Comparison of ENCODE assay signal across 9 mouse cellular contexts in the genomic region with DNA sequence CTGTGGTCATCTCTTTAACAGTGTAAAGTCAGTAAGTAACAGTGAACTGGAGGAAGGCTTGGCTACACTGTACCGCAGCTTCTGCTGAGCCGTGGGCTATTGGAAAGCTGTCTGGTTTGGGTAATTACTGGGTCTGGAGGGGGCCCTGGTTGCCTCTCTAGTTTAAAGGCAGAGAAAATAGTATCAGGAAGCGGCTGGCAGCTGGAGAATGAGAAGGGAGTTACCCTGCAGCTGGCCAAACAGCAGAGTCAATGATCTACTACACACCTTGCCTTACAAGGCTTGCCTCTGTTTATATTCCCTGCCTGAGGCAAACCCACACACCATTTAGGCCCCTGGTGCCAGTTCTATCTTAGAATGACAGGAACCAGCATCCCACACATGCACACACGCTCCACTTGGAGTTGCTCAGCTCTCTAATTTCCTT.
DNase-seq lines count a peak whose midpoint lies in the region; ATAC-seq lines count a peak whose summit lies in the region.
"Had no signal": no experiment of that assay in that cellular context is flagged by ENCODE, and none has a peak within 500 bp of the region (broad histone marks: within the 10 kb centered on the region; RNA-seq: fewer than 3 reads in every experiment).

No protein-coding gene starts in this region.

- H3K27me3 ChIP-seq in stomach, embryonic 14.5 days (ENCODE audit: control insufficient read depth, insufficient read depth, low read length) = no peaks in the 10 kb centered on the region

- no peaks in the 10 kb centered on the region; the same call in 1 of the 2 replicates for H3K9me3 ChIP-seq in stomach, embryonic 14.5 days (ENCODE audit: control insufficient read depth, low read depth, low read length)

- peak; percentile 84 for ATAC-seq in stomach, embryonic 14.5 days (ENCODE audit: insufficient number of reproducible peaks, insufficient read depth, low FRiP score, low read depth)

- H3K9ac ChIP-seq in stomach, embryonic 14.5 days (replicated peaks; ENCODE audit: low read depth, low read length) = no peak overlapping the region

- peaks cover 10% of the 10 kb centered on the region for H3K36me3 ChIP-seq in stomach, embryonic 14.5 days (ENCODE audit: control insufficient read depth, insufficient read depth, low read length)

- WGBS in stomach, embryonic 14.5 days = 16% methylated on average over 4 of the region's 4 CpGs

- DNase-seq in left cerebral cortex, postnatal 14 days (ENCODE audit: low spot score in 2 of 2) = peak; percentile 14 to 22
- DNase-seq in left cerebral cortex, postnatal 36 days (ENCODE audit: low spot score in 2 of 2) = no peak
- DNase-seq in forelimb bud, embryonic 11.5 days (ENCODE audit: low read depth, low spot score) = peak; percentile 54
- peak; percentile 36 for DNase-seq in kidney, postnatal 10 days
- no peak for DNase-seq in testis, postnatal 10 days (ENCODE audit: low spot score)
- DNase-seq in adrenal gland, adult 8-10 months = no peak
- DNase-seq: cerebellum, postnatal 36 days; right cerebral cortex, postnatal 14 days had no signal

- peaks cover 5% of the 10 kb centered on the region for H3K4me1 ChIP-seq in stomach, embryonic 14.5 days (ENCODE audit: control insufficient read depth, insufficient read depth, low read length)

- H3K4me2 ChIP-seq in stomach, embryonic 14.5 days (replicated peaks; ENCODE audit: low read depth, low read length) = 0 out of 2 replicates have a peak overlapping the region, but pooled peaks have one; percentile 11

- H3K27ac ChIP-seq in stomach, embryonic 14.5 days (ENCODE audit: low read length) = peak overlapping the region; percentile 73

- intact Hi-C loops in left cerebral cortex, postnatal 14 days (cut with DNase I) = no loop called here
- intact Hi-C loops in left cerebral cortex, postnatal 36 days (cut with DNase I) = no loop called here

- H3K4me3 ChIP-seq in stomach, embryonic 14.5 days (ENCODE audit: low read depth, low read length) = no peak overlapping the region

Comparison
In these comparisons a context has a peak if more than half of its experiments do, and no peak if none do; other contexts are left out.
1. DNase-seq: peak in left cerebral cortex, postnatal 14 days (2 of 2), forelimb bud, embryonic 11.5 days (single experiment) and kidney, postnatal 10 days (single experiment); none in left cerebral cortex, postnatal 36 days (0 of 2), testis, postnatal 10 days (single experiment) and adrenal gland, adult 8-10 months (single experiment).